ENCODE assay signal across 15 mouse cellular contexts in the genomic region with DNA sequence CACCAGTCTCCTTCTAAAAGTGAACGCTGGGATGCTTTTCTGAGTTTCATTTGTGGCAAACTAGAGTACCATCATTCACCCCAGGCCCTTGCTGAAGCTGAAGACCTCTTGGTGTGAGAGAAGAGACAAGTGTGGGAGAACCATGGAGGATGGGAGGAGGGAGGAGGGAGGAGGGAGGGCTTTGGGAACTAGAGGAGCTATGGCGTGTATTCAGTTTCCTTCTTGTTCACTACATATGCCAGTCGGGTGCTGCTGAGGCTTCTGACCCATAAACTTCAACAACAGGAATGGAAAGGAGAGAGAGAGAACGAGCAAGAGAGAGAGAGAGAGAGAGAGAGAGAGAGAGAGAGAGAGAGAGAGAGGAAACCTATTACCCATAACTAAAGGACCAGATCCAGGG.
DNase-seq lines count a peak whose midpoint lies in the region; ATAC-seq and TF ChIP-seq lines count a peak whose summit lies in the region.
"Had no signal": no experiment of that assay in that cellular context is flagged by ENCODE, and none has a peak within 500 bp of the region (broad histone marks: within the 10 kb centered on the region; RNA-seq: fewer than 3 reads in every experiment).

No protein-coding gene starts in this region.

- no peak for DNase-seq in forebrain, embryonic 11.5 days (ENCODE audit: low spot score)
- DNase-seq in layer of hippocampus, adult 2 months (ENCODE audit: low spot score in 2 of 2), result no peak
- no peak for DNase-seq in layer of hippocampus, adult 11-12 months (ENCODE audit: low spot score)
- DNase-seq in embryonic facial prominence, embryonic 14.5 days (ENCODE audit: low spot score), result no peak
- no peak for DNase-seq in forebrain, postnatal 0 days
- no peak for DNase-seq in thymus, adult 18-20 months
- no peak for DNase-seq in ovary, adult 18-20 months (ENCODE audit: low spot score)
- DNase-seq: liver, postnatal 0 days had no signal

- WGBS in forebrain, embryonic 13.5 days, result 66% methylated on average over 4 of the region's 4 CpGs
- 88% methylated on average over 4 of the region's 4 CpGs for WGBS in forebrain, embryonic 11.5 days
- 68% methylated on average over 4 of the region's 4 CpGs for WGBS in embryonic facial prominence, embryonic 14.5 days
- 35% methylated on average over 4 of the region's 4 CpGs for WGBS in forebrain, postnatal 0 days

- no peak overlapping the region for H3K4me2 ChIP-seq in forebrain, embryonic 13.5 days
- H3K4me2 ChIP-seq in forebrain, embryonic 11.5 days (ENCODE audit: low read depth, low read length, severe bottlenecking), result no peak overlapping the region
- no peak overlapping the region for H3K4me2 ChIP-seq in embryonic facial prominence, embryonic 14.5 days (ENCODE audit: low read depth, low read length)
- no peak overlapping the region for H3K4me2 ChIP-seq in forebrain, postnatal 0 days (ENCODE audit: low read depth)
- H3K4me2 ChIP-seq: heart, embryonic 11.5 days; intestine, embryonic 15.5 days; limb, embryonic 12.5 days had no signal

- no peak for ATAC-seq in forebrain, embryonic 13.5 days
- no peak for ATAC-seq in forebrain, embryonic 11.5 days (replicated peaks; ENCODE audit: low FRiP score)
- ATAC-seq in embryonic facial prominence, embryonic 14.5 days (ENCODE audit: low read depth), result no peak
- peak; percentile 21; the same call in 1 of the 2 replicates for ATAC-seq in forebrain, postnatal 0 days
- ATAC-seq: activated CD4-positive, CD25-positive, alpha-beta regulatory T cell, adult 4 months; intestine, embryonic 15.5 days; liver, postnatal 0 days had no signal

- H3K4me1 ChIP-seq in forebrain, embryonic 13.5 days, result peaks cover 15% of the 10 kb centered on the region
- H3K4me1 ChIP-seq in forebrain, embryonic 11.5 days (replicated peaks; ENCODE audit: control insufficient read depth, insufficient read depth, low read length), result no peaks in the 10 kb centered on the region
- no peaks in the 10 kb centered on the region for H3K4me1 ChIP-seq in embryonic facial prominence, embryonic 14.5 days (ENCODE audit: control insufficient read depth, insufficient read depth, low read length)
- H3K4me1 ChIP-seq in forebrain, postnatal 0 days (ENCODE audit: insufficient read depth), result peaks cover 4% of the 10 kb centered on the region; the same call in 1 of the 2 replicates
- H3K4me1 ChIP-seq: intestine, embryonic 15.5 days had no signal

- H3K9ac ChIP-seq in forebrain, embryonic 13.5 days, result no peak overlapping the region
- H3K9ac ChIP-seq in forebrain, embryonic 11.5 days (ENCODE audit: low read length), result no peak overlapping the region
- H3K9ac ChIP-seq in embryonic facial prominence, embryonic 14.5 days (ENCODE audit: low read depth, low read length), result no peak overlapping the region
- H3K9ac ChIP-seq in forebrain, postnatal 0 days, result no peak overlapping the region
- H3K9ac ChIP-seq: intestine, embryonic 15.5 days; limb, embryonic 12.5 days; liver, postnatal 0 days had no signal

- H3K27ac ChIP-seq in forebrain, embryonic 13.5 days, result peak overlapping the region; percentile 66
- H3K27ac ChIP-seq in forebrain, embryonic 11.5 days (ENCODE audit: low read depth, low read length), result no peak overlapping the region
- peak overlapping the region; percentile 80; the same call in 1 of the 2 replicates for H3K27ac ChIP-seq in layer of hippocampus, adult 2 months
- peak overlapping the region; percentile 39 for H3K27ac ChIP-seq in embryonic facial prominence, embryonic 14.5 days (replicated peaks; ENCODE audit: low read depth, low read length)
- peak overlapping the region; percentile 71 for H3K27ac ChIP-seq in forebrain, postnatal 0 days (ENCODE audit: low read depth, low read length)
- H3K27ac ChIP-seq: intestine, embryonic 15.5 days; stomach, postnatal 0 days had no signal

- H3K36me3 ChIP-seq in forebrain, embryonic 13.5 days (ENCODE audit: poor library complexity, severe bottlenecking), result no peaks in the 10 kb centered on the region
- no peaks in the 10 kb centered on the region for H3K36me3 ChIP-seq in forebrain, embryonic 11.5 days (ENCODE audit: control insufficient read depth, insufficient read depth, low read length)
- H3K36me3 ChIP-seq in embryonic facial prominence, embryonic 14.5 days (ENCODE audit: control insufficient read depth, insufficient read depth, low read length), result no peaks in the 10 kb centered on the region
- H3K36me3 ChIP-seq in forebrain, postnatal 0 days (ENCODE audit: insufficient read depth), result no peaks in the 10 kb centered on the region
- H3K36me3 ChIP-seq: G1E; intestine, embryonic 15.5 days; limb, embryonic 12.5 days had no signal

- no peaks in the 10 kb centered on the region for H3K27me3 ChIP-seq in forebrain, embryonic 13.5 days
- H3K27me3 ChIP-seq in forebrain, embryonic 11.5 days (ENCODE audit: control insufficient read depth, insufficient read depth, low read length), result no peaks in the 10 kb centered on the region
- H3K27me3 ChIP-seq in embryonic facial prominence, embryonic 14.5 days (replicated peaks; ENCODE audit: control insufficient read depth, insufficient read depth, low read length), result no peaks in the 10 kb centered on the region
- no peaks in the 10 kb centered on the region for H3K27me3 ChIP-seq in forebrain, postnatal 0 days (ENCODE audit: insufficient read depth, low read length)
- H3K27me3 ChIP-seq: intestine, embryonic 15.5 days; limb, embryonic 12.5 days had no signal

- H3K9me3 ChIP-seq in forebrain, embryonic 13.5 days (replicated peaks), result no peaks in the 10 kb centered on the region
- H3K9me3 ChIP-seq in forebrain, embryonic 11.5 days (ENCODE audit: control insufficient read depth, low read length), result no peaks in the 10 kb centered on the region
- no peaks in the 10 kb centered on the region for H3K9me3 ChIP-seq in embryonic facial prominence, embryonic 14.5 days (ENCODE audit: control insufficient read depth, low read length)
- H3K9me3 ChIP-seq in forebrain, postnatal 0 days (ENCODE audit: low read length), result no peaks in the 10 kb centered on the region
- H3K9me3 ChIP-seq: intestine, embryonic 15.5 days; limb, embryonic 12.5 days had no signal

- H3K4me3 ChIP-seq in forebrain, embryonic 13.5 days, result no peak overlapping the region
- H3K4me3 ChIP-seq in forebrain, embryonic 11.5 days (ENCODE audit: low read depth, low read length), result no peak overlapping the region
- H3K4me3 ChIP-seq in layer of hippocampus, adult 2 months, result no peak overlapping the region
- no peak overlapping the region for H3K4me3 ChIP-seq in embryonic facial prominence, embryonic 14.5 days (ENCODE audit: low read depth, low read length)
- H3K4me3 ChIP-seq in forebrain, postnatal 0 days (ENCODE audit: low read depth, low read length), result no peak overlapping the region
- H3K4me3 ChIP-seq: intestine, embryonic 15.5 days; limb, embryonic 12.5 days had no signal

- TF ChIP-seq CTCF in layer of hippocampus, adult 2 months (conservative IDR thresholded peaks at IDR 0.05), result no peak
- no peak for TF ChIP-seq CTCF in forebrain, postnatal 0 days (IDR thresholded peaks at IDR 0.05; ENCODE audit: low read depth)
